Mouse (Mus musculus): ENCODE measurements around the gene H2afx. TPM values are rescaled to one million over a fixed set of nuclear protein-coding genes. Genes with fewer than 3 reads are reported as not detected.

H2afx gene
- total and polyA plus RNA-seq, 3 experiments, result 36.3 to 488 (median 56.6) TPM

- no peak for TF ChIP-seq E2F4 (IDR thresholded peaks at IDR 0.05; ENCODE audit: insufficient replicate concordance, low read depth, low read length)
Observed at GRCm38 (mm10) chr9:44310750-44311135, 23.8 kb upstream of the H2afx start (continued).

DNA sequence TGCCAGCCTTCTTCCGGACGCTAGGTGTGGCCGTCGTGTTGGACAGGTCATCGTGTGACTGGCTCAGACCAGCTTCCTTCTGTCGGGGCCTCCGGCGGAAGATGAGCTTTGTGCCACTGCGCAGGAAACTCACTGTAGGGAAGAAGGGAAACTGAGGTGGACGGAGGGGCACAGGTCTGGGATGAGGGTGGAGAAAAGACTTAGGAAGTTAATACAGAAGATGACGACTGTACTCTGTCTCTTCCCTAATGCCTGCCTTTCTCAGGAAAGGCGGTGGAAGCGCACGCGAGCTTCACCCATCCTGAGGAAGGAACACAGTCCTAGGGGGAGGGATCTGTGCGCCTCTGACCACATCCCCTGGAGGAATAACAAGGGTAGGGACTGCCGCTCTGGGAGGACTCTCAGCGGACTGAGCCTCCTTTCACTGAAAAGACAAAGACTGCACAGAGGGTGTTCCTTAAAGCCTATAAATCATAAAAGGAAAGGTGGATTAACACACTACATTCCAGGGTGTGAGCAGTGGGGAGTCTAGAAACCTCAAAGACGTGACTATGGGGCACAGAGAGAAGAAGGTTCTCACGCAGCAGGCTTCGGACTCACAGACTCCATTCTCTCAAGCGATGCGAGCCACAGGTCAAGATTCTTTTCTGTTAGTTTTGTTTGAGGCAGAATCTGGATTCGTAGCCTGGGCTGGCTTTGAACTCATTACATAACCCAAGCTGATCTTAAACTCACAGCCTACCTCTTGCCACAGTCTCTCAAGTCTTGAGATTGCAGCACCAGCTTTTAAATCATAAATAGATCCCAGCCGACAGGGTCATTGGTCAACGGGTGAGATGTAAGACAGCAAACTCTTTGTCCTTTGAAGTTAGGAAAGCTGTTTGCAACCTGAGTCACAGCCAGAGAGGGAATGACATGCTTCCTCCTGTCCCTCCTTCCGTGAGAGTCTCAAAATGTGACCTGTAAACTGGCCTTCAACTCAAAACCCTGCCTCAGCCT is 23.1 kb upstream of the H2afx start:
- dilution Hi-C loops (cut with MboI; ENCODE audit: extremely low pct_ligation_motif_present, extremely low pct_unique_long_range_greater_than_20kb, low sequenced_read_pairs), result no loop called here
- H3K27ac ChIP-seq (ENCODE audit: insufficient read depth, low read depth), result no peak overlapping the region
- in situ Hi-C loops (cut with MboI; ENCODE audit: low pct_ligation_motif_present, low pct_unique_long_range_greater_than_20kb, low sequenced_read_pairs), result no loop called here
- H3K4me1 ChIP-seq (ENCODE audit: control insufficient read depth in 1 of 2, insufficient read depth in 2 of 2), result peaks cover 0 to 22% of the 10 kb centered on the region in 2 experiments; a peak in 2 of 4 replicates
- no peaks in the 10 kb centered on the region for H3K27me3 ChIP-seq (replicated peaks)
- H3K36me3 ChIP-seq (replicated peaks in 1 of 2; ENCODE audit: control insufficient read depth in 1 of 2, insufficient read depth in 1 of 2, low read length in 1 of 2), result peaks cover 29 to 62% of the 10 kb centered on the region in 2 experiments
- no peak overlapping the region for H3K4me2 ChIP-seq (ENCODE audit: insufficient read depth, low read depth, poor library complexity, severe bottlenecking)
- DNase-seq (ENCODE audit: extremely low read depth), result no peak
- no peak overlapping the region for H3K9ac ChIP-seq (ENCODE audit: insufficient read depth, low read depth)
- H3K9me3 ChIP-seq (replicated peaks; ENCODE audit: low read length), result no peaks in the 10 kb centered on the region
- TF ChIP-seq CTCF (conservative IDR thresholded peaks at IDR 0.05 in 1 of 2, IDR thresholded peaks at IDR 0.05 in 1 of 2; ENCODE audit: low read depth in 2 of 2, low read length in 2 of 2), result no peak
- TF ChIP-seq RCOR1 (conservative IDR thresholded peaks at IDR 0.05; ENCODE audit: low read depth, low read length), result no peak
- TF ChIP-seq NRF1 (IDR thresholded peaks at IDR 0.05; ENCODE audit: low read depth, low read length), result no peak
- TF ChIP-seq BHLHE40 (IDR thresholded peaks at IDR 0.05; ENCODE audit: low read depth, low read length), result no peak
- TF ChIP-seq MAX (IDR thresholded peaks at IDR 0.05; ENCODE audit: low read length), result no peak
- TF ChIP-seq USF1 (IDR thresholded peaks at IDR 0.05; ENCODE audit: low read depth, low read length), result no peak
- no peak for TF ChIP-seq CHD2 (IDR thresholded peaks at IDR 0.05; ENCODE audit: low read length)
- no peak for TF ChIP-seq MAFK (IDR thresholded peaks at IDR 0.05; ENCODE audit: insufficient replicate concordance, low read length)
- no peak for TF ChIP-seq MXI1 (IDR thresholded peaks at IDR 0.05; ENCODE audit: low read depth, low read length)
- no peak for TF ChIP-seq EP300 (IDR thresholded peaks at IDR 0.05; ENCODE audit: low read length)
- TF ChIP-seq JUND (conservative IDR thresholded peaks at IDR 0.05; ENCODE audit: low read depth, low read length), result no peak
- no peak overlapping the region for H3K4me3 ChIP-seq (replicated peaks in 1 of 3; ENCODE audit: low read depth in 2 of 3, low read length in 2 of 3, poor library complexity in 1 of 3)
- no peaks in the 10 kb centered on the region for H3K79me2 ChIP-seq (replicated peaks; ENCODE audit: control insufficient read depth, extremely low read depth, insufficient read depth, poor library complexity, severe bottlenecking)

DNA sequence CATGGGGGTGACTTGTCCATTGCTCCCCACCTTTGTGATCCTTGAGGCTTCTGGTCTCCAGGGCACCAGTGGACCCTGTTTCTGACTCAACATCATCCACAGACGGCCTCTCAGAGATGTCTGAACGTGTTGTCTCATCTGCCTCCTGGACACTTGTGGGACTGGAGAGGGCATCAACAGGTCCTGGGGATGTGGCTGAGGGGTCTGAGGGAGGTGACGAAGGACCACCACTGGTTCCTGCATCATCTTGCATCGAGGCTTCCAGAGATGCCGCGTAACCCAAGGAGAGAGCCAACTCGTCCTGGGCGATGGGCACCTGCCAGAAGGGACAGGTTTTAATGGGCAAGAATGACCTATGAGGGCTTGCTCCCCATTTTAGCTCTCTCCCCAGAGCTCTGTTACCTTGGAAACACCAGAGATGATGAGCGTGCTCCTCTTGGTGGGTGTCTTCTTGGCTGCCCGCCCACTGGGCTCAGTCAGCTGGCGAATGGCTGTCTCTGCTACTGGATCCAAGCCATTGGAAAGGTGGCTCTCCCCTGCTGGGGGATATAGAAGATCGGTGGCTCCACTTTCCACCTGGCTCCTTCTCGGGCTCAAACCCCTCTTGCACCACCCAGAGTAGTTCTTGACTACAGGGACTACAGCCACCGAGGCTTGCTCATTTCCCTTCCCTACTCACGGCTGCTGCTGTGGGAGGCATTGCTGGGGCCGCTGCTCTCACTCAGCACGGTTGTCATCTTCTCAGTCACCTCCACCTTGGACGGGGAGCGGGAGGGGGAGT is 20.8 kb upstream of the H2afx start:
- Histone ChIP-seq H3K27ac (ENCODE audit: insufficient read depth, low read depth) (no peak overlapping the region), H3K9ac (ENCODE audit: insufficient read depth, low read depth) (no peak overlapping the region), H3K27me3 (replicated peaks) (no peaks in the 10 kb centered on the region), H3K4me2 (ENCODE audit: insufficient read depth, low read depth, poor library complexity, severe bottlenecking) (no peak overlapping the region), H3K4me1 (ENCODE audit: control insufficient read depth in 1 of 2, insufficient read depth in 2 of 2) (peaks cover 3 to 22% of the 10 kb centered on the region in 2 experiments; a peak in 3 of 4 replicates), H3K9me3 (replicated peaks; ENCODE audit: low read length) (no peaks in the 10 kb centered on the region), H3K4me3 (replicated peaks in 1 of 3; ENCODE audit: low read depth in 2 of 3, low read length in 2 of 3, poor library complexity in 1 of 3) (no peak overlapping the region), H3K79me2 (replicated peaks; ENCODE audit: control insufficient read depth, extremely low read depth, insufficient read depth, poor library complexity, severe bottlenecking) (no peaks in the 10 kb centered on the region), H3K36me3 (replicated peaks in 1 of 2; ENCODE audit: control insufficient read depth in 1 of 2, insufficient read depth in 1 of 2, low read length in 1 of 2) (peaks cover 33 to 73% of the 10 kb centered on the region in 2 experiments)
- TF ChIP-seq TBP (conservative IDR thresholded peaks at IDR 0.05; ENCODE audit: low read depth, low read length), result no peak
- no peak for TF ChIP-seq RCOR1 (conservative IDR thresholded peaks at IDR 0.05; ENCODE audit: low read depth, low read length)
- no peak for TF ChIP-seq PAX5 (IDR thresholded peaks at IDR 0.05; ENCODE audit: low read length)
- no peak for TF ChIP-seq HCFC1 (IDR thresholded peaks at IDR 0.05; ENCODE audit: low read depth, low read length)
- TF ChIP-seq POLR2A (IDR thresholded peaks at IDR 0.05; ENCODE audit: low read depth, low read length), result no peak
- TF ChIP-seq MAFK (IDR thresholded peaks at IDR 0.05; ENCODE audit: insufficient replicate concordance, low read length), result no peak
- no peak for TF ChIP-seq MAX (IDR thresholded peaks at IDR 0.05; ENCODE audit: low read length)
- TF ChIP-seq SMC3 (IDR thresholded peaks at IDR 0.05; ENCODE audit: low read depth, low read length), result no peak
- no peak for TF ChIP-seq NRF1 (IDR thresholded peaks at IDR 0.05; ENCODE audit: low read depth, low read length)
- no peak for TF ChIP-seq UBTF (IDR thresholded peaks at IDR 0.05; ENCODE audit: low read depth, low read length)
- TF ChIP-seq CHD2 (IDR thresholded peaks at IDR 0.05; ENCODE audit: low read length), result no peak
- no peak for TF ChIP-seq MAZ (IDR thresholded peaks at IDR 0.05; ENCODE audit: low read depth, low read length)
- TF ChIP-seq SIN3A (IDR thresholded peaks at IDR 0.05; ENCODE audit: low read length), result no peak
- no peak for TF ChIP-seq CTCF (conservative IDR thresholded peaks at IDR 0.05 in 1 of 2, IDR thresholded peaks at IDR 0.05 in 1 of 2; ENCODE audit: low read depth in 2 of 2, low read length in 2 of 2)
- no peak for TF ChIP-seq IRF4 (IDR thresholded peaks at IDR 0.05; ENCODE audit: low read depth, low read length)
- no peak for TF ChIP-seq RAD21 (IDR thresholded peaks at IDR 0.05; ENCODE audit: low read depth, low read length)
- no peak for DNase-seq (ENCODE audit: extremely low read depth)
- in situ Hi-C loops (cut with MboI; ENCODE audit: low pct_ligation_motif_present, low pct_unique_long_range_greater_than_20kb, low sequenced_read_pairs) (no loop called here), dilution Hi-C loops (cut with MboI; ENCODE audit: extremely low pct_ligation_motif_present, extremely low pct_unique_long_range_greater_than_20kb, low sequenced_read_pairs) (no loop called here)

All from CH12.LX (cell line).